Mouse (Mus musculus) limb, embryonic 10.5 days (tissue): Measurements from ENCODE around the gene Cnksr3. TPM values are rescaled to one million over a fixed set of nuclear protein-coding genes. Genes with fewer than 3 reads are reported as not detected.
A peak's percentile ranks its signal among the peaks of the same experiment; 100 is the strongest.

Experiments
- DNase-seq: peaks from one replicate; pipeline ENCODE4 v3.0.0-alpha.2; 2017; ENCODE audit warnings: low spot score
- H3K27ac ChIP-seq: fragments of 300-500 bp; sonication (generic); 2 replicates; pipeline ENCODE4 v1.5.1; 2016; ENCODE audit warnings: mild to moderate bottlenecking
- H3K27me3 ChIP-seq: fragments of 300-500 bp; sonication (generic); 2 replicates; pipeline ENCODE4 v1.6.1; 2016; ENCODE audit warnings: low read depth, mild to moderate bottlenecking; ENCODE audit not compliant: poor library complexity, severe bottlenecking
- H3K36me3 ChIP-seq: fragments of 300-500 bp; sonication (generic); 2 replicates; pipeline ENCODE4 v1.6.1; 2016; ENCODE audit warnings: mild to moderate bottlenecking, moderate library complexity
- H3K4me1 ChIP-seq: fragments of 300-500 bp; sonication (generic); 2 replicates; pipeline ENCODE4 v1.6.1; 2016
- H3K4me3 ChIP-seq: fragments of 300-500 bp; sonication (generic); 2 replicates; pipeline ENCODE4 v1.5.1; 2016; ENCODE audit warnings: mild to moderate bottlenecking, moderate library complexity
- H3K9me3 ChIP-seq: fragments of 300-500 bp; sonication (generic); replicated peaks from 2 replicates; pipeline ENCODE4 v1.6.1; 2016; ENCODE audit warnings: mild to moderate bottlenecking
- WGBS: fragments of 180-500 bp; shearing (Covaris S2); methylation state at CpG from one replicate; pipeline ENCODE4 v1.1.7; 2016; 5-methylcytosine and 5-hydroxymethylcytosine counted together
- polyA plus RNA-seq: library from polyadenylated mRNA; unstranded; fragments of >200 nt; fragmentation: Nextera tagmentation; extraction: Ambion mirVana; gene quantifications from 2 replicates; pipeline ENCODE4 v1.2.1, GENCODE M21; 2016

Gene Cnksr3
- polyA plus RNA-seq, 1 experiment from 2014 or later = 11.4 TPM

- WGBS = 71% methylated on average over 7 of the region's 7 CpGs
- H3K9me3 ChIP-seq = no peaks in the 10 kb centered on the region
- H3K27ac ChIP-seq = no peak overlapping the region
- peaks cover 24% of the 10 kb centered on the region for H3K4me1 ChIP-seq
- no peaks in the 10 kb centered on the region for H3K27me3 ChIP-seq
- H3K36me3 ChIP-seq = no peaks in the 10 kb centered on the region
- no peak overlapping the region for H3K4me3 ChIP-seq
- no peak for DNase-seq
These were observed 24.2 kb downstream of the Cnksr3 start for GRCm38 (mm10) chr10:7187881-7188280.

- Histone ChIP-seq H3K36me3 (no peaks in the 10 kb centered on the region), H3K27ac (0 out of 2 replicates have a peak overlapping the region, but pooled peaks have one; percentile 11), H3K4me3 (no peak overlapping the region), H3K9me3 (no peaks in the 10 kb centered on the region), H3K4me1 (peaks cover 33% of the 10 kb centered on the region), H3K27me3 (no peaks in the 10 kb centered on the region)
- WGBS = 90% methylated on average over 5 of the region's 5 CpGs
- no peak for DNase-seq
These were observed 25.0 kb downstream of the Cnksr3 start for GRCm38 (mm10) chr10:7186992-7187391.

- Histone ChIP-seq H3K36me3 (no peaks in the 10 kb centered on the region), H3K27me3 (no peaks in the 10 kb centered on the region), H3K27ac (no peak overlapping the region), H3K4me1 (peaks cover 36% of the 10 kb centered on the region), H3K9me3 (no peaks in the 10 kb centered on the region), H3K4me3 (no peak overlapping the region)
- no peak for DNase-seq
- WGBS = 94% methylated on average over 5 of the region's 5 CpGs
These were observed 26.0 kb downstream of the Cnksr3 start for GRCm38 (mm10) chr10:7186018-7186417.

GRCm38 (mm10) chr10:7183171-7183631 is 28.8 kb downstream of the Cnksr3 start:
- Histone ChIP-seq H3K4me1 (peaks cover 36% of the 10 kb centered on the region), H3K27ac (peak overlapping the region; percentile 50), H3K27me3 (no peaks in the 10 kb centered on the region), H3K36me3 (no peaks in the 10 kb centered on the region), H3K4me3 (no peak overlapping the region), H3K9me3 (no peaks in the 10 kb centered on the region)
- 36% methylated on average over 6 of the region's 6 CpGs for WGBS
- peak; percentile 38 for DNase-seq

GRCm38 (mm10) chr10:7182555-7183170 is 29.4 kb downstream of the Cnksr3 start:
- Histone ChIP-seq H3K27me3 (no peaks in the 10 kb centered on the region), H3K27ac (peak overlapping the region; percentile 50), H3K4me1 (peaks cover 30% of the 10 kb centered on the region), H3K9me3 (no peaks in the 10 kb centered on the region), H3K36me3 (no peaks in the 10 kb centered on the region), H3K4me3 (no peak overlapping the region)
- 73% methylated on average over 12 of the region's 12 CpGs for WGBS
- no peak for DNase-seq

- no peak for DNase-seq
- WGBS = 83% methylated on average over 5 of the region's 5 CpGs
These were observed 31.7 kb downstream of the Cnksr3 start for GRCm38 (mm10) chr10:7180296-7180695.

GRCm38 (mm10) chr10:7178571-7178970 is 33.5 kb downstream of the Cnksr3 start:
- Histone ChIP-seq H3K4me1 (peaks cover 19% of the 10 kb centered on the region), H3K36me3 (no peaks in the 10 kb centered on the region), H3K27me3 (no peaks in the 10 kb centered on the region), H3K9me3 (no peaks in the 10 kb centered on the region), H3K4me3 (no peak overlapping the region), H3K27ac (no peak overlapping the region)
- DNase-seq = no peak
- 79% methylated on average over 10 of the region's 10 CpGs for WGBS

More at GRCm38 (mm10) chr10:7180296-7180695, 31.7 kb downstream of the Cnksr3 start:
- H3K27me3 ChIP-seq = no peaks in the 10 kb centered on the region
- H3K4me3 ChIP-seq = no peak overlapping the region
- H3K4me1 ChIP-seq = peaks cover 27% of the 10 kb centered on the region
- H3K27ac ChIP-seq = no peak overlapping the region
- no peaks in the 10 kb centered on the region for H3K9me3 ChIP-seq
- no peaks in the 10 kb centered on the region for H3K36me3 ChIP-seq

GRCm38 (mm10) chr10:7176205-7176910 is 35.7 kb downstream of the Cnksr3 start:
- no peaks in the 10 kb centered on the region for H3K27me3 ChIP-seq
- H3K9me3 ChIP-seq = no peaks in the 10 kb centered on the region
- H3K36me3 ChIP-seq = no peaks in the 10 kb centered on the region
- 93% methylated on average over 8 of the region's 8 CpGs for WGBS
- H3K27ac ChIP-seq = no peak overlapping the region
- no peak for DNase-seq
- peaks cover 10% of the 10 kb centered on the region; the same call in 1 of the 2 replicates for H3K4me1 ChIP-seq
- no peak overlapping the region for H3K4me3 ChIP-seq

- Histone ChIP-seq H3K27me3 (no peaks in the 10 kb centered on the region), H3K4me1 (peaks cover 10% of the 10 kb centered on the region; the same call in 1 of the 2 replicates), H3K36me3 (no peaks in the 10 kb centered on the region), H3K4me3 (no peak overlapping the region), H3K27ac (no peak overlapping the region), H3K9me3 (no peaks in the 10 kb centered on the region)
- WGBS = 72% methylated on average over 2 of the region's 2 CpGs
- DNase-seq = no peak
These were observed 37.6 kb downstream of the Cnksr3 start for GRCm38 (mm10) chr10:7174480-7174879.

GRCm38 (mm10) chr10:7173098-7173497 is 38.9 kb downstream of the Cnksr3 start:
- DNase-seq = no peak
- WGBS = 93% methylated on average over 1 of the region's 1 CpGs

GRCm38 (mm10) chr10:7170434-7170833 is 41.6 kb downstream of the Cnksr3 start:
- peaks cover 10% of the 10 kb centered on the region; the same call in 1 of the 2 replicates for H3K4me1 ChIP-seq
- 98% methylated on average over 3 of the region's 3 CpGs for WGBS
- H3K4me3 ChIP-seq = no peak overlapping the region
- H3K27ac ChIP-seq = no peak overlapping the region
- no peaks in the 10 kb centered on the region for H3K36me3 ChIP-seq
- no peak for DNase-seq
- no peaks in the 10 kb centered on the region for H3K27me3 ChIP-seq
- no peaks in the 10 kb centered on the region for H3K9me3 ChIP-seq

More at GRCm38 (mm10) chr10:7173098-7173497, 38.9 kb downstream of the Cnksr3 start:
- no peak overlapping the region for H3K27ac ChIP-seq
- no peaks in the 10 kb centered on the region for H3K27me3 ChIP-seq
- no peaks in the 10 kb centered on the region for H3K36me3 ChIP-seq
- H3K9me3 ChIP-seq = no peaks in the 10 kb centered on the region
- H3K4me1 ChIP-seq = peaks cover 10% of the 10 kb centered on the region; the same call in 1 of the 2 replicates
- H3K4me3 ChIP-seq = no peak overlapping the region

GRCm38 (mm10) chr10:7163031-7163430 is 49.0 kb downstream of the Cnksr3 start:
- 88% methylated on average over 12 of the region's 12 CpGs for WGBS
- no peaks in the 10 kb centered on the region for H3K27me3 ChIP-seq
- 0 out of 2 replicates have a peak, but pooled peaks cover 5% of the 10 kb centered on the region for H3K36me3 ChIP-seq
- H3K4me3 ChIP-seq = no peak overlapping the region
- H3K4me1 ChIP-seq = peaks cover 18% of the 10 kb centered on the region
- H3K9me3 ChIP-seq = no peaks in the 10 kb centered on the region
- no peak overlapping the region for H3K27ac ChIP-seq
- DNase-seq = no peak

GRCm38 (mm10) chr10:7159061-7159511 is 53.0 kb downstream of the Cnksr3 start:
- peaks cover 17% of the 10 kb centered on the region for H3K36me3 ChIP-seq
- no peak overlapping the region for H3K4me3 ChIP-seq
- H3K9me3 ChIP-seq = no peaks in the 10 kb centered on the region
- WGBS = 85% methylated on average over 7 of the region's 7 CpGs
- H3K27me3 ChIP-seq = no peaks in the 10 kb centered on the region
- H3K27ac ChIP-seq = peak overlapping the region; percentile 9; the same call in 1 of the 2 replicates
- DNase-seq = no peak
- H3K4me1 ChIP-seq = peaks cover 18% of the 10 kb centered on the region
